Mouse (Mus musculus) limb, embryonic 15.5 days (tissue): ENCODE results near the gene Ltc4s. TPM values are rescaled to one million over a fixed set of nuclear protein-coding genes. Genes with fewer than 3 reads are reported as not detected.

ENCODE experiments used
- ATAC-seq: fragments of 200-750 bp; cut with Nextera tagmentation; 2 replicates; pipeline ENCODE4 v1.8.0; 2017; ENCODE audit warnings: low read depth, moderate TSS enrichment; ENCODE audit not compliant: insufficient number of reproducible peaks, low FRiP score, low TSS enrichment
- H3K27ac ChIP-seq: fragments of 300-500 bp; sonication (generic); 2 replicates; pipeline ENCODE4 v1.5.1; 2015; ENCODE audit warnings: moderate library complexity, mild to moderate bottlenecking, inconsistent platforms
- H3K27me3 ChIP-seq: fragments of 300-500 bp; sonication (generic); 2 replicates; pipeline ENCODE4 v1.6.1; 2015; ENCODE audit warnings: inconsistent platforms
- H3K36me3 ChIP-seq: fragments of 300-500 bp; sonication (generic); 2 replicates; pipeline ENCODE4 v1.6.1; 2015; ENCODE audit warnings: inconsistent platforms
- H3K4me1 ChIP-seq: fragments of 300-500 bp; sonication (generic); 2 replicates; pipeline ENCODE4 v1.6.1; 2015; ENCODE audit warnings: inconsistent platforms
- H3K4me2 ChIP-seq: fragments of 300-500 bp; sonication (generic); 2 replicates; pipeline ENCODE4 v1.6.1; 2015; ENCODE audit warnings: mild to moderate bottlenecking, inconsistent platforms
- H3K4me3 ChIP-seq: fragments of 300-500 bp; sonication (generic); 2 replicates; pipeline ENCODE4 v1.5.1; 2015; ENCODE audit warnings: mild to moderate bottlenecking, inconsistent platforms
- H3K9ac ChIP-seq: fragments of 300-500 bp; sonication (generic); 2 replicates; pipeline ENCODE4 v1.6.1; 2015; ENCODE audit warnings: inconsistent platforms
- H3K9me3 ChIP-seq: fragments of 300-500 bp; sonication (generic); 2 replicates; pipeline ENCODE4 v1.6.1; 2016; ENCODE audit warnings: inconsistent platforms
- WGBS: fragments of 180-500 bp; shearing (Covaris S2); methylation state at CpG from one replicate; pipeline ENCODE4 v1.1.7; 2015; 5-methylcytosine and 5-hydroxymethylcytosine counted together
- polyA plus RNA-seq: library from polyadenylated mRNA; unstranded; fragments of >200 nt; fragmentation: Nextera tagmentation; extraction: Ambion mirVana; gene quantifications from 2 replicates; pipeline ENCODE4 v1.2.1, GENCODE M21; 2015

Ltc4s gene
- polyA plus RNA-seq, 1 experiment from 2014 or later: 2.1 TPM

DNA sequence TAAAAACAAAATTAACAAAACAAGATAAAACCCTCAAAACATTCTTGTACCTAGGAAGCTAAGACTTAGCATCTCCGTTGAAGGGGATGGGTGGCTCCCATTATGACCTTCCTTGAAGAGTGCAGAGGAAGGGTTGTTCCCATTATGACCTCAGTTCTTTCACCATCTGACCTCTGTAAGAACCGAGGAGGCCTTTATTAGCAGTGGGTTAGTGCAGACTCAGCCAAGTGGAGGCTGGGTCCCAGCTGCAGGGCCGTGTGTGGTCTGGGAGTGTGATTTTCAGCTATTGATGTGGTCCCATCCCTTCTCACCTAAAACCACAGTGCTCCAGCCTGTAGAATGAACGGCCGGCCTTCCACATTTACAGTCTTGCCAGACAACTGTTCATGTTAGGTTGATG is 6.9 kb upstream of the Ltc4s start:
- no peak for ATAC-seq
- no peak overlapping the region for H3K4me2 ChIP-seq
- no peak overlapping the region for H3K4me3 ChIP-seq
- WGBS: 69% methylated on average over 5 of the region's 5 CpGs
- H3K9ac ChIP-seq: no peak overlapping the region
- H3K27me3 ChIP-seq: no peaks in the 10 kb centered on the region
- H3K9me3 ChIP-seq: no peaks in the 10 kb centered on the region
- no peaks in the 10 kb centered on the region for H3K36me3 ChIP-seq
- H3K27ac ChIP-seq: no peak overlapping the region
- no peaks in the 10 kb centered on the region for H3K4me1 ChIP-seq

DNA sequence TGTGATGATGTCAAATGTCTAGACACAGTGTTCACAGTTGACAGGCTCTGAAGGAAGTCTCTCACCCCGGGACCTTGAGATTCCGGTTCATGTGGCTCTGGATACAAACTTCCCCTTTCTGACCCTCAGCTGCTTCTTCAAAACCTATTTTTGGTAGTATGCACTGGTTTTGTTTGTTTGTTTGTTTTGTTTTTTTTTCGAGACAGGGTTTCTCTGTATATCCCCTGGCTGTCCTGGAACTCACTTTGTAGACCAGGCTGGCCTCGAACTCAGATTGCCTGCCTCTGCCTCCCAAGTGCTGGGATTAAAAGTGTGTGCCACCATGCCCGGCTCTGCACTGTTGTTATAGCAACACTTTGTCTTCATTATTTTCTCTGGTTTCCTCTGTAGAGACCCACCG is 5.5 kb upstream of the Ltc4s start:
- Histone ChIP-seq H3K36me3 (no peaks in the 10 kb centered on the region), H3K4me1 (no peaks in the 10 kb centered on the region), H3K27me3 (peaks cover 5% of the 10 kb centered on the region), H3K4me2 (no peak overlapping the region), H3K27ac (no peak overlapping the region), H3K9ac (no peak overlapping the region), H3K9me3 (no peaks in the 10 kb centered on the region), H3K4me3 (no peak overlapping the region)
- no peak for ATAC-seq
- 77% methylated on average over 6 of the region's 6 CpGs for WGBS

GRCm38 (mm10) chr11:50240235-50240911 is 2.0 kb upstream of the Ltc4s start:
- H3K4me3 ChIP-seq: no peak overlapping the region
- peaks cover 28% of the 10 kb centered on the region for H3K27me3 ChIP-seq
- no peaks in the 10 kb centered on the region for H3K9me3 ChIP-seq
- no peak overlapping the region for H3K9ac ChIP-seq
- no peak overlapping the region for H3K4me2 ChIP-seq
- H3K36me3 ChIP-seq: no peaks in the 10 kb centered on the region
- ATAC-seq: no peak
- no peak overlapping the region for H3K27ac ChIP-seq
- WGBS: 87% methylated on average over 7 of the region's 7 CpGs
- peaks cover 20% of the 10 kb centered on the region for H3K4me1 ChIP-seq

DNA sequence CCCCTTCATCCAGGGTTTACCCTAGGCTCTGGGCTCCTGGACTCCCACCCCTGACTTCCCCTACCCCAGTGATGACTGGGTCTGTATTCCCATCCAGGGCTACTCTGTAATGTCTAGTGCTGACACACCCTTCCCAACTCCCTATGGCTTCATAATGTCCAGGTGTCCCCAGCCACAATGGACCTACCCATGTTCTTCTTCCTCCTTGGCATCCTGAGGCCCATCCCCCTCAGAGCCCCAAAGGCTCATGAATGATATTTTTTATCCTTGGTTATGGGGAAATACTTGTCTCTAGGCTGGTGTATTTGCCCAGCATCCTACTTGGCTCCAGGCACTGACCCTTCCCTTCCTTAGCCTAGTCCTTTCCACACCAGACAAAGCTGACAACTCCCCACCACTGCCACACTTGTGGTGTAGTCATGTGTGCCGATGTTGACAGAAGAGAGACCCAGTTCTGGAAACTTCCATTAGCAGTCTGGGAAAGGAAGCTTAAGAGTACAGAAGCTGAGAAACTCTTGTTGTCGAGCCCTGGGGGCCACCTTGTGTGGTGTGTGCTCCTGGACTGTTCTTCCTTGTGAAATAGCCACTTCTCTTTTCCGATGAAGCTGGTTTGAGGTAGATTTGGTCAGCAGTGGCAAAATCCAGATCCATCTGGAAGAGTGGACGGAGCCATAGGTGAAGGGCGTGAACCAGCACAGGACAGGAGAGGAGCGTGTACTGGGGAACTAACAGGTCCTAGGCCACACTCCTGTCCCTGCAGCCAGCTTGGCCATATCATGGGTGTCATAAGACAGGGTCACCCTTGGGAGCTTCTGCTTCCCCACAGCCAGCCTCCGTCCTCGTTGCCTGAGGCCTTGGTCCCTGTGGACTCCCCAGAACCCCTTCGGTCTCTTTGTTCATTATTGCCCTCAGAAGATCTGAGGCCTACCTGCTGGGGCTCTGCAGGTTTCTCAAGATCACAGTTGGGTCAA is 690 bp upstream of the Ltc4s start:
- H3K36me3 ChIP-seq: peaks cover 10% of the 10 kb centered on the region
- no peak overlapping the region for H3K4me3 ChIP-seq
- ATAC-seq: no peak
- no peak overlapping the region for H3K9ac ChIP-seq
- no peak overlapping the region for H3K4me2 ChIP-seq
- peaks cover 28% of the 10 kb centered on the region for H3K27me3 ChIP-seq
- peaks cover 20% of the 10 kb centered on the region for H3K4me1 ChIP-seq
- no peak overlapping the region for H3K27ac ChIP-seq
- H3K9me3 ChIP-seq: no peaks in the 10 kb centered on the region
- WGBS: 90% methylated on average over 9 of the region's 9 CpGs

- H3K4me1 ChIP-seq: peaks cover 20% of the 10 kb centered on the region
- WGBS: 2% methylated on average over 66 of the region's 66 CpGs
- H3K27me3 ChIP-seq: peaks cover 28% of the 10 kb centered on the region
- ATAC-seq: peak; percentile 13; the same call in 1 of the 2 replicates
- peak overlapping the region; percentile 34 for H3K9ac ChIP-seq
- H3K36me3 ChIP-seq: peaks cover 30% of the 10 kb centered on the region
- H3K27ac ChIP-seq: no peak overlapping the region
- peak overlapping the region; percentile 59 for H3K4me3 ChIP-seq
- H3K4me2 ChIP-seq: peak overlapping the region; percentile 98
- no peaks in the 10 kb centered on the region for H3K9me3 ChIP-seq
Observed at GRCm38 (mm10) chr11:50236937-50237835, 1.2 kb downstream of the Ltc4s start.

- Histone ChIP-seq H3K9ac (peak overlapping the region; percentile 39), H3K9me3 (no peaks in the 10 kb centered on the region), H3K27me3 (peaks cover 28% of the 10 kb centered on the region), H3K36me3 (peaks cover 36% of the 10 kb centered on the region), H3K4me1 (peaks cover 20% of the 10 kb centered on the region), H3K27ac (no peak overlapping the region), H3K4me2 (peak overlapping the region; percentile 98), H3K4me3 (peak overlapping the region; percentile 59)
- peak; percentile 81 for ATAC-seq
- under 1% methylated on average over 17 of the region's 27 CpGs for WGBS
Observed at GRCm38 (mm10) chr11:50236540-50236936, 1.9 kb downstream of the Ltc4s start.

DNA sequence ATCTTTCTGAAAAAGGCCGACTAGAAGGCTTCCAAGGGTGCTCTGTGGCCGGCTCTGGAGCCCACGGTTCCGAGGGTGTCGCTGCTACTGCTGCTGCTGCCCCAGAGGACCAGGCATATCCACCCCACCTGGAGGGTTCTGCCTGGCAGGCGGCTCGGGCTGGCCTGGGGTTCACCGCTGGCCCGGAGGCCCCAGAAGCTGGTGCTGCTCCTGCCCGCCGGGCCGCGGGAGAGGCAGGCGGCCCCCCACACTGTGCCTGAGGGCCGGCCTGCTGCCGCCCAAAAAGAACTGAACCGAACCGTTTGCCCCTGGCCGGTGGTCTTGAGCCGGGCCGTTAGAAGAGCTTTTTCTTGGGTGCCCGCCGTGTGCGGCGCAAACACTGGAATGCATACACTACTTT is 3.8 kb downstream of the Ltc4s start:
- H3K9me3 ChIP-seq: no peaks in the 10 kb centered on the region
- peaks cover 32% of the 10 kb centered on the region for H3K4me1 ChIP-seq
- no peak for ATAC-seq
- H3K9ac ChIP-seq: no peak overlapping the region
- H3K27ac ChIP-seq: no peak overlapping the region
- no peak overlapping the region for H3K4me3 ChIP-seq
- H3K27me3 ChIP-seq: peaks cover 34% of the 10 kb centered on the region
- H3K4me2 ChIP-seq: no peak overlapping the region
- 91% methylated on average over 25 of the region's 25 CpGs for WGBS
- H3K36me3 ChIP-seq: peaks cover 36% of the 10 kb centered on the region

DNA sequence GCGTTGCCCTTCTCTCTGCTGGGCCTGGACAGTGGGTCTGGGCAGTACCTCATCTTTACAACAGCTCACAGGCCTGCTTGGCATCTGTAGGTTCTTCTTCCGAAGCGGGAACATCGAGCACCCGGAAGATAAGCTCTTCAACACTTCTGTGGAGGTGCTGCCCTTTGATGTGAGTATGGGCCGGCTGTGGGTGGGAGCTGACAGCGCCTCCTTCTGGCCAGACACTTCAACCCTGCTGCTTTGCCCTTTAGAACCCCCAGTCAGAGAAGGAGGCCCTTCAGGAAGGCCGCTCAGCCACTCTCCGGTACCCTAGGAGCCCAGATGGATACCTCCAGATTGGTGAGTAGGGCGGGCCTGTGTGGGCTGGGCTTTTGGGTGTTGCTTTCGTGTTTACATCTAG is 4.4 kb downstream of the Ltc4s start:
- Histone ChIP-seq H3K4me1 (peaks cover 37% of the 10 kb centered on the region), H3K4me3 (no peak overlapping the region), H3K9ac (no peak overlapping the region), H3K4me2 (no peak overlapping the region), H3K27me3 (peaks cover 29% of the 10 kb centered on the region), H3K9me3 (no peaks in the 10 kb centered on the region), H3K27ac (no peak overlapping the region), H3K36me3 (peaks cover 36% of the 10 kb centered on the region)
- WGBS: 84% methylated on average over 11 of the region's 11 CpGs
- ATAC-seq: no peak

GRCm38 (mm10) chr11:50233022-50233421 is 5.4 kb downstream of the Ltc4s start:
- peaks cover 47% of the 10 kb centered on the region for H3K4me1 ChIP-seq
- H3K36me3 ChIP-seq: peaks cover 36% of the 10 kb centered on the region
- peaks cover 20% of the 10 kb centered on the region for H3K27me3 ChIP-seq
- no peaks in the 10 kb centered on the region for H3K9me3 ChIP-seq
- no peak overlapping the region for H3K9ac ChIP-seq
- no peak overlapping the region for H3K27ac ChIP-seq
- ATAC-seq: no peak
- 94% methylated on average over 13 of the region's 13 CpGs for WGBS
- no peak overlapping the region for H3K4me3 ChIP-seq
- H3K4me2 ChIP-seq: no peak overlapping the region

- H3K4me3 ChIP-seq: peak overlapping the region; percentile 26; the same call in 1 of the 2 replicates
- WGBS: 24% methylated on average over 8 of the region's 8 CpGs
- no peak for ATAC-seq
Observed at GRCm38 (mm10) chr11:50231411-50231810, 7.0 kb downstream of the Ltc4s start.

GRCm38 (mm10) chr11:50230481-50231304 is 7.7 kb downstream of the Ltc4s start:
- no peak for ATAC-seq
- Histone ChIP-seq H3K4me3 (peak overlapping the region; percentile 26), H3K27ac (no peak overlapping the region), H3K27me3 (peaks cover 6% of the 10 kb centered on the region; the same call in 1 of the 2 replicates), H3K9ac (no peak overlapping the region), H3K4me1 (peaks cover 51% of the 10 kb centered on the region), H3K9me3 (no peaks in the 10 kb centered on the region), H3K4me2 (peak overlapping the region; percentile 52), H3K36me3 (peaks cover 36% of the 10 kb centered on the region)
- WGBS: 33% methylated on average over 45 of the region's 45 CpGs

More at GRCm38 (mm10) chr11:50231411-50231810, 7.0 kb downstream of the Ltc4s start:
- no peak overlapping the region for H3K27ac ChIP-seq
- peak overlapping the region; percentile 52 for H3K4me2 ChIP-seq
- no peak overlapping the region for H3K9ac ChIP-seq
- H3K36me3 ChIP-seq: peaks cover 36% of the 10 kb centered on the region
- peaks cover 6% of the 10 kb centered on the region; the same call in 1 of the 2 replicates for H3K27me3 ChIP-seq
- H3K9me3 ChIP-seq: no peaks in the 10 kb centered on the region
- peaks cover 50% of the 10 kb centered on the region for H3K4me1 ChIP-seq
